Mouse (Mus musculus) lung, postnatal 4 days (tissue): ENCODE results near the gene Kcnc3.
A peak's percentile ranks its signal among the peaks of the same experiment; 100 is the strongest.

ENCODE experiments used
- DNase-seq, 2 experiments: peaks; one replicate each; pipeline ENCODE4 v3.0.0; 2021

The Kcnc3 gene

GRCm38 (mm10) chr7:44590402-44591347 is at the start of gene Kcnc3:
TSS of gene Kcnc3 (plus strand) at chr7:44590664.
- DNase-seq, result peak; percentile 91 to 95

- peak in 1 of 2 experiments; percentile 17 for DNase-seq
Measured at GRCm38 (mm10) chr7:44542555-44542954, 47.9 kb upstream of the Kcnc3 start.

GRCm38 (mm10) chr7:44543071-44543470 is 47.4 kb upstream of the Kcnc3 start:
- DNase-seq, result no peak

GRCm38 (mm10) chr7:44546274-44546673 is 44.2 kb upstream of the Kcnc3 start:
- DNase-seq, result no peak

GRCm38 (mm10) chr7:44547041-44547440 is 43.4 kb upstream of the Kcnc3 start:
- no peak for DNase-seq

GRCm38 (mm10) chr7:44547725-44548124 is 42.7 kb upstream of the Kcnc3 start:
- DNase-seq, result peak in 1 of 2 experiments; percentile 23

GRCm38 (mm10) chr7:44548497-44549087 is 41.9 kb upstream of the Kcnc3 start, which contains the start of gene Pold1:
TSS of gene Pold1 (minus strand) at chr7:44548849.
- peak; percentile 99 to 100 for DNase-seq

GRCm38 (mm10) chr7:44549621-44550408 is 40.6 kb upstream of the Kcnc3 start:
- no peak for DNase-seq

GRCm38 (mm10) chr7:44550409-44550678 is 40.1 kb upstream of the Kcnc3 start:
- DNase-seq, result no peak

GRCm38 (mm10) chr7:44551301-44551700 is 39.2 kb upstream of the Kcnc3 start:
- DNase-seq, result peak in 1 of 2 experiments; percentile 24

- peak in 1 of 2 experiments; percentile 23 for DNase-seq
Measured at GRCm38 (mm10) chr7:44551731-44552130, 38.7 kb upstream of the Kcnc3 start.

- no peak for DNase-seq
Measured at GRCm38 (mm10) chr7:44552141-44552908, 38.1 kb upstream of the Kcnc3 start.

- peak; percentile 89 to 91 for DNase-seq
Measured at GRCm38 (mm10) chr7:44553196-44553764, 37.2 kb upstream of the Kcnc3 start.

GRCm38 (mm10) chr7:44553826-44554225 is 36.6 kb upstream of the Kcnc3 start, which contains the start of gene Nr1h2:
TSS of gene Nr1h2 (minus strand) at chr7:44553951.
- DNase-seq, result peak; percentile 98

GRCm38 (mm10) chr7:44557629-44558028 is 32.8 kb upstream of the Kcnc3 start:
- DNase-seq, result no peak

GRCm38 (mm10) chr7:44560435-44561400 is 29.7 kb upstream of the Kcnc3 start:
- DNase-seq, result peak; percentile 61 to 84

- DNase-seq, result peak in 1 of 2 experiments; percentile 59
Measured at GRCm38 (mm10) chr7:44563284-44563683, 27.2 kb upstream of the Kcnc3 start.

GRCm38 (mm10) chr7:44564486-44564885 is 26.0 kb upstream of the Kcnc3 start:
- no peak for DNase-seq

- DNase-seq, result no peak
Measured at GRCm38 (mm10) chr7:44565414-44565813, 25.1 kb upstream of the Kcnc3 start.

GRCm38 (mm10) chr7:44568803-44569202 is 21.7 kb upstream of the Kcnc3 start:
- DNase-seq, result no peak

GRCm38 (mm10) chr7:44570989-44571388 is 19.5 kb upstream of the Kcnc3 start:
- DNase-seq, result no peak
